Mouse (Mus musculus) naive thymus-derived CD4-positive, alpha-beta T cell, adult 2 months (primary cell): ENCODE results near the gene Rfxap.

Experiments
- DNase-seq: peaks from one replicate; pipeline ENCODE4 v3.0.0-alpha.2; 2011; ENCODE audit warnings: low read depth

Gene Rfxap

DNA sequence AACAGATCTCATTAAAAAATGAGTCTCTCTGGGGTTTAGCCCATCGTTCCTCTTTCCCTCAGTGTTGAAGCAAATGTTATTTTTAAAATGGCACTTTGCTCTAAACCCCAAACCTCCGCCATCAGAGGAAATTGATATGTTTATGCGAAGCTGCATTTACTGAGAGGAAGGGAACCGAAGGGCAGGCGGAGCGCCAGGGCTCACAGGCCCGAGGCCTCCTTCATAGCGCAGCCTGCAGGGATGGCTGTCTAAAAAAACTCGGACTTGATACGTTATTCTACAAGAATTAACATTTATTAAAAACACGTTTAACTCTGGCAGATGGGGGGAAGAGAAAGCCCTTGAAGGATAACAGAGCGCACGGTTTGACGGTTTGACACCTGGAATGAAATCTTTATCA is 41.6 kb downstream of the Rfxap start:
- no peak for DNase-seq

DNA sequence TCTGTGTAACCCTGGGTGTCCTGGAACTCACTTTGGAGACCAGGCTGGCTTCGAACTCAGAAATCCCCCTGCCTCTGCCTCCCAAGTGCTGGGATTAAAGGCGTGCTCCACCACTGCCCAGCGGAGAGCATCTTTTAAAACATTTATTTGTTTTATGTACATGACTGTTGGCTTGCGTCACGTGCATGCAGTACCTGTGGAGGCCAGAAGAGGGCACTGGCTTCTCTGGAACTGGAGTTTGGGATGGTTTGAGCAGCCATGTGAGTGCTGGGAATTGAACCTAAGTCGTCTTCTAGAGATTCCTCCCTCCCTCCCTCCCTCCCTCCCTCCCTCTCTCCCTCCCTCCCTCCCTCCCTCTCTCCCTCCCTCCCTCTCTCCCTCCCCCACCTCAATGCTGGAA is 42.1 kb downstream of the Rfxap start:
- peak; percentile 10 for DNase-seq

DNA sequence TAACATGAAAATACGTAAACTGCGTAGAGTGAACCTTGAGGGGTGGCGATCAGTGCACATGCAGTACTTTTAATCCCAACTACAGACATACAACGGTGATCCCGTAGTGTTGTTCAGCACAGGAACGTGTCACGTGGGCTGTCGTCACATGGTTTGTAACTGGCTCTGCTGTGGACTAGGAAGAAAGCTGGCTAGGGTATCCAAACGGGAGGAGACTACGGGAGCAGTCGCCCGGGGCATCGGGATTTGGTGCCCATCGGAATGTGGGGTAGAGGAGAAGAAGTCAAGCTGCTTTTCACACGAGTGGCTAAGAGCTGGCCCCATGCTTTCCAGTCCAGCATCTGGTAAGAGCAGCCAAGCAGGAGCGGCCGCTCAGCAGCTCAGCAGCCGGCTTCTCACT is 43.2 kb downstream of the Rfxap start:
- DNase-seq: no peak

DNA sequence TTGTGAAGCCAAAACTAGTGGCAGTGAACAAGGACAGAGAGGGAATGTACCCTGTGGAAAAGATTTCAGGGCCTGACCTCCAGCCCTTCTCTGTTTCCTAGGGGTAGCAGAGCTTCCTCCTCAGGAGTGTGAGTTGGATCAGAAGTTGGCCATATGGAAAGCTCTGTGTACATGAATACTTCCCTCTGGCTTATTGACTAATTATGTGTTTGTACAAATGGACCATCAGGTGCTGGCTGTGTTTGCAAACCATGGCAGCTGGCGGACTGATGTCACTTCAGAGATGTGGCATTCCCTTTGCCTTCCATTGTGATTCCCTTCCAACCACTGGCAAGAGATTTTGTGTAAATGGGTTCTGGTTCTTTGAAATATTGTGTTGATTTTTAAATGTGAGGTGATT is 46.3 kb downstream of the Rfxap start:
- no peak for DNase-seq

DNA sequence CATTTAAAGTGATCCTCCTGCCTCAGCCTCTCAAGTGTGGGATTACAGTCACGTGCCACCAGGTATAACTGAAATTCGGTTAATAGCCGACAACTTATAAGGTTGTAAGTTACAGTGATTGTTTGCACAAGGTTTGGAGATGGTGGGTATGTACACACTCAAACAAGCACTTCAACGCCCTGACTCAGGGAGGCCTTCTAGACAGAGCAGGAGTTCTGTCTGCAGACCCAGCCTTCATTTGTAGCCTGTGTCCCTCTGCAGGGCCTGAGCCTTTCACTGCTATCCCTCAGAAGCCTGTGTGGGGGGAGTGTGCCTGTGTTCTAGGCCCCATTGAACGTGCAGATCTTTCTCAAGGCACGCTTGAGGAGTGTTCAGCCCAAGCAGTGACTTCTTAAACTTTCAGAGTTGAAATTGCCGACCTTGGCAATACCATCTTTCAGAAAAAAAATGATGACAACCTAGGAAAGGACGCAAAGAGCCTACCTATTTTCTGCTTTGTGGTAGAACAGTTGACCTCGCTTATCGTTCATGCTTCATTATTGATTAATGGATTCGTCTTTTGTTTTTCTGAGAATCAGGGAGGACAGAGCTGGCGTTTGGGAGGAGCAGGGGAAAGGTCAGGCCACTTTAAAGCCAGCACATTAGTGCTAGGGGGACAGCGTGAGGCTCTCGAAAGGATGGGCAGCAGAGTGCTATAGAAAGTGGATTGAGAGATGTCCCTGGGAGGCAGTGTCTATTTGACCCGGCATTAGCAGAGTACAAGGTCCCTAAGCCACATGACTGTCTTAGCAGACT is 47.1 kb downstream of the Rfxap start:
- no peak for DNase-seq

DNA sequence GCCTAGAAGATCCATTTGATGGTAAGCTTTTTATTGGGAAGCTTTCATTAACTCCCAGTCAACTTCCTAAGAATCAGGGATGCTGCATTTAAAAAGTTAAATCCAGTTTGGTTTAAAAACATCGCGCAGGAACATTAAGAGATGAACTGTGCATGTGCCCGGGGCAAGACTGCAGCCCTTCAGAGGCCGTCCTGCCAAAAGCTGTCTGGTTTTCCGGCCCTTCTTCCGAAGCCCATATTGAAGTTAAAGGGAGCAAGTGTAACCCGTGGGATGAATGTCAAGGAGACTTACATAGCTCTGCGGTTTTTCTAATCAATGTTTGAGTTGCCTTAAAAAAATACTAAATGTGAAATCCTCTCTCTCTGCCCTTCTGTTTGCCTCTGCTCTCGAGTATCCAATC is 48.4 kb downstream of the Rfxap start:
- DNase-seq: no peak

DNA sequence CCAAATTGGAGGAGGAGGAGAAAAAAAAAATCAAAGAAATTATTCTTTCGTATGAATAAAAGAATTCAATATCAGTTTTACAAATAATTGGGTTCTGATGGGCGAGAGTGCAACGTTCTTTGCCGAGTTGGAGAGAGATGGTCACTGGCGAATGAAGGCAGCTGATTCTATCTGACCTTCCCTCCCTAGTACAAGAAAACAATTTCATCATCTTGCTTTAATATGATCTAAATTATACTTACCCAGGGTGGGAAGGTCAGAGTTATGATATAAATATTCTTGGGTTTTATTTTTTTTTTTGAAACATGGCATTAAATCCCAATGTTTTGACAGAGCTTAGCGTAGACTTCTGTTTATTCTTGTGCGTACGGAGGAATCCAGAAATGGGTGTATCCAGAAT is 50.1 kb downstream of the Rfxap start:
- DNase-seq: no peak

DNA sequence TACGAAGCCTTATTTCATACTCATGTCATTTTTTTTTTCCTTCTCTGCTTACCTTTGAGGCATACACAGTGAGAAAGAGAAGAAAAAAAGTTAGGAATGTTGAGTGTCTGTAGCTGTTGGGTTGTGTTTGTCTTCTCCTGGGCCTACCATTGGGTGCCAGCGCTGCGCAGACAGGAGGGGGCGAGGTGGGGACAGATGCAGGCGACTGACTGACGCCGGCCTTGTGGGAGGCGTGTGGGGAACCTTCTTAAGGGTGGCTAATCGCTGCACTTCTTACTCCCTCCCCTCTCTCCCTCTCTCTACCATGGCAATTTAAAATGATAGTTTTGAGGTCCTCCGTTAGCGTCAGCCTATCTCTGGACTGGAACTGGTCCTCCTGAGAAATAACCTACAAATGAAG is 51.5 kb downstream of the Rfxap start:
- no peak for DNase-seq

DNA sequence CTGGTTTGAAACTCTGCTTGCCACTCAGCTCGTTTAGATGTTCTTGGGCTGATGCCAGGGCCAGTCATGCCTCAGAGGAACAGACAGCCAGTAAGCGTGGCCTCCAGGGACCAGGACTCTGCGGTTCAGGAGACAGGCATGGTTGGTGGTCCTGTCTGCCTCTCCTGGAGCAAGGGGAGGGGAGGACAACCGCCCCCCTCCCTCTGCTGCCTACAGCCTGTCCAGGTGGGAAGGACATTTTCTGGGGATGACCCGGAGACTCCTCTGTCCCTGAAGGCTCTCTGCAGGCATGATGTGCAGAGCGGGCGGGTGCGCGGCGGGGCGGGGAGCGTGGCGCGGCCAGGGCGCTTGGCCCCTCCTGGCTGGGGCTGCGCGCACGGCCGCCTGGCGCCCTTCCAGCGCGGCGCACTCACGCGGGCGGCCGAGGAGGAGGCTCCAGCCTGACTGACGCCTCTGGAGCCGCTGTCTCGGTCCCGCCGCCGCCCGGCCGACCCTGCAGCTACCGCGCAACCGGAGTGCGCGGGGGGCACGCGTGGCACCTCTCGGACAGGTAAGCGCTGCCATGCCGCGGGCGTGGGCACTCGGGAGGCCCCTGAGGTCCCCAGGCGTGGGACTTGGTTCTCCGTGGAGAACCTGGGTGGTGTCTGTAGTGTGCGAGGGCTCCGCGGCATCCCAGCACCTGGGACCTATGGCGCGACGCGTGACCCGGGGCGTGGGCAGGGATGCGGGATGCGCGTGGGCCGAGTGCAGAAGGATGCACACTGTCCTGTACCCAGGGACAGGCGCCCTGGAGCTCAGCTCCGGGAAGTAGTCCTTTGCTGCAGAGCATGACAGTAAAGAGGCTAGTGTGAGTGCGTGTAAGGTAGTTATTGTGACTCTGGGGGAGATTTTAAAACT is 52.2 kb downstream of the Rfxap start, which contains the start of gene Smad9:
Gene Smad9, plus strand, starts transcription at position 438 of the 897 bp plus-strand sequence.
- no peak for DNase-seq

DNA sequence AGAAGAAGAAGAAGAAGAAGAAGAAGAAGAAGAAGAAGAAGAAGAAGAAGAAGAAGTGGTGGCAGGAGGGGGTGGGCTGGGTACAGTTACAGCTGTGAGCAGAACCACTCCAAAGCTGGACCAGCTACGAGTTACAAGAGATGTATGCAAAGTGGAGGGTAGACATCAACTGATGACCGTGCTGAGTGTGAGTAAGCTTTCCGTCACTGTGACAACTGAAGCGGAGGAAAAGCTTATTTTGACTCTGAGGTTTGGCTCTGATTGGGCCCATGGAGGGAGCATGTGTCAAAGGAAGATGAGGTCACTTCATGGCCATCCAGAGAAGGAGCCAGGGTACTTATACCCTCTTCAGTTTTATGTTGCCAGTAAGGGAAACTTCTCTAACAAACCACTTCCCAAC is 54.2 kb downstream of the Rfxap start:
- DNase-seq: no peak
